Mouse (Mus musculus) hindbrain, postnatal 0 days (tissue): Measurements from ENCODE around the gene Eefsec. TPM values are rescaled to one million over a fixed set of nuclear protein-coding genes. Genes with fewer than 3 reads are reported as not detected.

ENCODE experiments used
- ATAC-seq: fragments of 200-750 bp; cut with Nextera tagmentation; 2 replicates; pipeline ENCODE4 v1.8.0; 2017; ENCODE audit warnings: mild to moderate bottlenecking, moderate TSS enrichment, moderate library complexity
- DNase-seq: peaks from one replicate; pipeline ENCODE4 v3.0.0-alpha.2; 2015; ENCODE audit warnings: low spot score
- H3K27ac ChIP-seq: fragments of 300-500 bp; sonication (generic); 2 replicates; pipeline ENCODE4 v1.5.1; 2014; ENCODE audit warnings: mild to moderate bottlenecking
- H3K27me3 ChIP-seq: fragments of 300-500 bp; sonication (generic); 2 replicates; pipeline ENCODE4 v1.6.1; 2014; ENCODE audit warnings: low read length, mixed read lengths; ENCODE audit not compliant: insufficient read depth
- H3K36me3 ChIP-seq: fragments of 300-500 bp; sonication (generic); 2 replicates; pipeline ENCODE4 v1.6.1; 2014; ENCODE audit warnings: low read length, mixed read lengths; ENCODE audit not compliant: insufficient read depth
- H3K4me1 ChIP-seq: fragments of 300-500 bp; sonication (generic); 2 replicates; pipeline ENCODE4 v1.6.1; 2014; ENCODE audit warnings: antibody characterized with exemption, low read length, mixed read lengths; ENCODE audit not compliant: insufficient read depth
- H3K4me2 ChIP-seq: fragments of 300-500 bp; sonication (generic); 2 replicates; pipeline ENCODE4 v1.6.1; 2014; ENCODE audit warnings: low read depth, mild to moderate bottlenecking, low read length, moderate library complexity, mixed read lengths
- H3K4me3 ChIP-seq: fragments of 300-500 bp; sonication (generic); 2 replicates; pipeline ENCODE4 v1.5.1; 2014; ENCODE audit warnings: low read length
- H3K9ac ChIP-seq: fragments of 300-500 bp; sonication (generic); replicated peaks from 2 replicates; pipeline ENCODE4 v1.6.1; 2014; ENCODE audit warnings: mild to moderate bottlenecking, low read length, moderate library complexity, mixed read lengths
- H3K9me3 ChIP-seq: fragments of 300-500 bp; sonication (generic); 2 replicates; pipeline ENCODE4 v1.6.1; 2016; ENCODE audit warnings: low read length, mixed read lengths
- CTCF ChIP-seq: IDR thresholded peaks from 2 replicates; pipeline ENCODE4 v1.5.1; 2016; ENCODE audit warnings: antibody characterized with exemption, control low read depth, low read depth
- WGBS: fragments of 180-500 bp; shearing (Covaris S2); extraction: QIAGEN DNeasy Blood & Tissue Kit; methylation state at CpG from one replicate; pipeline ENCODE4 v1.1.7; 2014; 5-methylcytosine and 5-hydroxymethylcytosine counted together
- polyA plus RNA-seq: library from polyadenylated mRNA; unstranded; fragments of >200 nt; fragmentation: Nextera tagmentation; extraction: Ambion mirVana; gene quantifications from 2 replicates; pipeline ENCODE4 v1.2.1, GENCODE M21; 2015
- total RNA-seq: library from RNA; depleted of rRNA; stranded (reverse); fragments of >200 nt; gene quantifications from 2 replicates; pipeline ENCODE4 v1.2.3, GENCODE M21; 2014; rRNA removed

The Eefsec gene
- 20.6 and 28.6 TPM in 2 replicates for total RNA-seq
- polyA plus RNA-seq: 25.6 and 27.9 TPM in 2 replicates

- under 1% methylated on average over 70 of the region's 72 CpGs for WGBS
Observed at GRCm38 (mm10) chr6:88446063-88447002, at the start of gene Eefsec. TSS of gene Eefsec (minus strand) at chr6:88446539.

GRCm38 (mm10) chr6:88493712-88494111, 47.4 kb upstream of the Eefsec start:
- Histone ChIP-seq H3K27ac (no peak overlapping the region), H3K9me3 (no peaks in the 10 kb centered on the region), H3K4me1 (no peaks in the 10 kb centered on the region), H3K4me2 (no peak overlapping the region), H3K4me3 (no peak overlapping the region), H3K9ac (no peak overlapping the region), H3K36me3 (peaks cover 8% of the 10 kb centered on the region; the same call in 1 of the 2 replicates), H3K27me3 (no peaks in the 10 kb centered on the region)
- DNase-seq (peak; percentile 48), ATAC-seq (no peak)
- 61% methylated on average over 6 of the region's 6 CpGs for WGBS
- no peak for TF ChIP-seq CTCF

More at GRCm38 (mm10) chr6:88446063-88447002, at the start of gene Eefsec:
- Histone ChIP-seq H3K4me1 (no peaks in the 10 kb centered on the region), H3K36me3 (no peaks in the 10 kb centered on the region), H3K9ac (peak within 1 kb of the TSS; percentile 82), H3K27ac (peak within 1 kb of the TSS; percentile 72; the same call in 1 of the 2 replicates), H3K4me2 (peak within 1 kb of the TSS; percentile 90), H3K9me3 (no peaks in the 10 kb centered on the region), H3K27me3 (no peaks in the 10 kb centered on the region), H3K4me3 (peak within 1 kb of the TSS; percentile 87)
- TF ChIP-seq CTCF: no peak
- peak; percentile 97 for ATAC-seq
- peak; percentile 90 for DNase-seq

GRCm38 (mm10) chr6:88490629-88491354, 44.5 kb upstream of the Eefsec start:
- DNase-seq (peak; percentile 85), ATAC-seq (peak; percentile 86)
- Histone ChIP-seq H3K4me1 (0 out of 2 replicates have a peak, but pooled peaks cover 4% of the 10 kb centered on the region), H3K36me3 (no peaks in the 10 kb centered on the region), H3K9me3 (no peaks in the 10 kb centered on the region), H3K27me3 (no peaks in the 10 kb centered on the region), H3K4me3 (no peak overlapping the region), H3K4me2 (no peak overlapping the region), H3K9ac (no peak overlapping the region; the same call in 1 of the 2 replicates), H3K27ac (no peak overlapping the region)
- TF ChIP-seq CTCF: no peak
- WGBS: 50% methylated on average over 12 of the region's 12 CpGs

- Histone ChIP-seq H3K9me3 (no peaks in the 10 kb centered on the region), H3K9ac (no peak overlapping the region), H3K4me2 (no peak overlapping the region), H3K4me3 (no peak overlapping the region), H3K27ac (no peak overlapping the region), H3K4me1 (0 out of 2 replicates have a peak, but pooled peaks cover 4% of the 10 kb centered on the region), H3K27me3 (no peaks in the 10 kb centered on the region), H3K36me3 (0 out of 2 replicates have a peak, but pooled peaks cover 8% of the 10 kb centered on the region)
- no peak for TF ChIP-seq CTCF
- ATAC-seq (no peak), DNase-seq (no peak)
- 78% methylated on average over 6 of the region's 6 CpGs for WGBS
Observed at GRCm38 (mm10) chr6:88489834-88490233, 43.5 kb upstream of the Eefsec start.

GRCm38 (mm10) chr6:88489026-88489425, 42.7 kb upstream of the Eefsec start:
- Histone ChIP-seq H3K27ac (no peak overlapping the region), H3K4me3 (no peak overlapping the region), H3K4me2 (no peak overlapping the region), H3K9ac (no peak overlapping the region), H3K27me3 (no peaks in the 10 kb centered on the region), H3K36me3 (0 out of 2 replicates have a peak, but pooled peaks cover 13% of the 10 kb centered on the region), H3K4me1 (0 out of 2 replicates have a peak, but pooled peaks cover 4% of the 10 kb centered on the region), H3K9me3 (no peaks in the 10 kb centered on the region)
- no peak for TF ChIP-seq CTCF
- 92% methylated on average over 7 of the region's 7 CpGs for WGBS
- DNase-seq: no peak
- ATAC-seq: no peak

- ATAC-seq (peak; percentile 82), DNase-seq (peak; percentile 93)
- 0 out of 2 replicates have a peak, but pooled peaks cover 4% of the 10 kb centered on the region for H3K4me1 ChIP-seq
- peaks cover 28% of the 10 kb centered on the region; the same call in 1 of the 2 replicates for H3K36me3 ChIP-seq
- no peak overlapping the region for H3K4me3 ChIP-seq
- 47% methylated on average over 8 of the region's 8 CpGs for WGBS
- no peaks in the 10 kb centered on the region for H3K9me3 ChIP-seq
- no peak overlapping the region for H3K9ac ChIP-seq
- H3K4me2 ChIP-seq: no peak overlapping the region
- TF ChIP-seq CTCF: peak; percentile 65
- no peak overlapping the region for H3K27ac ChIP-seq
- no peaks in the 10 kb centered on the region for H3K27me3 ChIP-seq
Observed at GRCm38 (mm10) chr6:88486893-88487292, 40.6 kb upstream of the Eefsec start.
